Mouse (Mus musculus) brain, embryonic 14.5 days (tissue): ENCODE results near the gene Bmpr1b. TPM values are rescaled to one million over a fixed set of nuclear protein-coding genes. Genes with fewer than 3 reads are reported as not detected.

Source experiments
- DNase-seq: peaks from one replicate; pipeline ENCODE4 v3.0.0-alpha.2; 2011; ENCODE audit warnings: low read depth
- CTCF ChIP-seq: fragments of 200-500 bp; IDR thresholded peaks from 2 replicates; pipeline ENCODE4 v1.5.1; 2012; ENCODE audit warnings: inconsistent platforms, mild to moderate bottlenecking, moderate library complexity, borderline replicate concordance; ENCODE audit not compliant: insufficient read depth, insufficient read length; ENCODE audit errors: extremely low read depth
- POLR2A ChIP-seq: fragments of 200-500 bp; IDR thresholded peaks from 2 replicates; pipeline ENCODE4 v1.6.1; 2012; ENCODE audit warnings: mild to moderate bottlenecking, inconsistent platforms, borderline replicate concordance; ENCODE audit not compliant: poor library complexity, insufficient read depth, insufficient read length, severe bottlenecking; ENCODE audit errors: extremely low read depth
- polyA plus RNA-seq: library from polyadenylated mRNA; depleted of rRNA; stranded (reverse); fragments of >200 nt; gene quantifications from 2 replicates; pipeline ENCODE4 v1.2.3, GENCODE M21; 2012

Gene Bmpr1b
- polyA plus RNA-seq, 1 experiment: 2.9 TPM

GRCm38 (mm10) chr3:141887476-141888274, 281.6 kb downstream of the Bmpr1b start:
- no peak for TF ChIP-seq CTCF
- TF ChIP-seq POLR2A: no peak
- DNase-seq: peak; percentile 85

GRCm38 (mm10) chr3:141884190-141884589, 285.0 kb downstream of the Bmpr1b start:
- DNase-seq: no peak
- TF ChIP-seq CTCF (no peak), POLR2A (no peak)

- DNase-seq: no peak
- TF ChIP-seq POLR2A (no peak), CTCF (no peak)
These were observed 286.7 kb downstream of the Bmpr1b start for GRCm38 (mm10) chr3:141882496-141882895.

GRCm38 (mm10) chr3:141872337-141873042, 296.7 kb downstream of the Bmpr1b start:
- TF ChIP-seq CTCF (no peak), POLR2A (no peak)
- DNase-seq: no peak

- no peak for DNase-seq
- TF ChIP-seq CTCF: no peak
These were observed 297.4 kb downstream of the Bmpr1b start for GRCm38 (mm10) chr3:141871805-141872204.

GRCm38 (mm10) chr3:141862816-141863461, 306.3 kb downstream of the Bmpr1b start:
- DNase-seq: peak; percentile 86
- TF ChIP-seq POLR2A: no peak
- peak; percentile 90 for TF ChIP-seq CTCF

GRCm38 (mm10) chr3:141857123-141857522, 312.1 kb downstream of the Bmpr1b start:
- TF ChIP-seq POLR2A: no peak
- no peak for TF ChIP-seq CTCF

GRCm38 (mm10) chr3:141854339-141854738, 314.9 kb downstream of the Bmpr1b start:
- DNase-seq: no peak
- TF ChIP-seq CTCF (no peak), POLR2A (no peak)

More at GRCm38 (mm10) chr3:141857123-141857522, 312.1 kb downstream of the Bmpr1b start:
- DNase-seq: no peak

GRCm38 (mm10) chr3:141850141-141850540, 319.1 kb downstream of the Bmpr1b start:
- DNase-seq: no peak

GRCm38 (mm10) chr3:141849206-141849605, 320.0 kb downstream of the Bmpr1b start:
- DNase-seq: no peak
- TF ChIP-seq POLR2A: no peak
- TF ChIP-seq CTCF: no peak

More at GRCm38 (mm10) chr3:141850141-141850540, 319.1 kb downstream of the Bmpr1b start:
- no peak for TF ChIP-seq CTCF

- TF ChIP-seq CTCF (peak; percentile 75; the same call in 1 of the 2 replicates), POLR2A (no peak)
- peak; percentile 77 for DNase-seq
These were observed 330.4 kb downstream of the Bmpr1b start for GRCm38 (mm10) chr3:141838864-141839263.

- DNase-seq: peak; percentile 89
- TF ChIP-seq CTCF (peak; percentile 72), POLR2A (no peak)
These were observed 338.1 kb downstream of the Bmpr1b start for GRCm38 (mm10) chr3:141831135-141831534.

- no peak for TF ChIP-seq CTCF
- no peak for TF ChIP-seq POLR2A
- no peak for DNase-seq
These were observed 340.9 kb downstream of the Bmpr1b start for GRCm38 (mm10) chr3:141828301-141828700.
